Mouse (Mus musculus): ENCODE results near the gene Pde1c.

GRCm38 (mm10) chr6:56560474-56560888 is 8.4 kb downstream of the Pde1c start:
- TF ChIP-seq CTCF (IDR thresholded peaks at IDR 0.05) = no peak
- no peak for TF ChIP-seq EP300 (IDR thresholded peaks at IDR 0.05)

Data from lung, postnatal 0 days (tissue).